Mouse (Mus musculus): ENCODE measurements around the gene Sipa1l2.

GRCm38 (mm10) chr8:125609737-125610136, 40.1 kb upstream of the Sipa1l2 start:
- TF ChIP-seq CTCF (conservative IDR thresholded peaks at IDR 0.05; ENCODE audit: low read length) (no peak), NANOG (IDR thresholded peaks at IDR 0.05; ENCODE audit: borderline replicate concordance, low read length) (no peak), POU5F1 (IDR thresholded peaks at IDR 0.05; ENCODE audit: borderline replicate concordance, low read length) (no peak)
